Mouse (Mus musculus) mouse embryonic stem cell (cell line): ENCODE data around the gene Rpl38.

ENCODE experiments used
- in situ Hi-C, 2 experiments: fragments of 300-500 bp; cut with MboI; formaldehyde crosslinking; loops; 1 replicate in 1 of 2; 3 replicates in 1 of 2; pipeline ENCODE4 v1.14.3; 2019 to 2020; ENCODE audit warnings: low sequenced_read_pairs in 2 of 2, low pct_unique_long_range_greater_than_20kb in 1 of 2, mixed read lengths in 1 of 2; ENCODE audit not compliant: unreplicated experiment in 1 of 2

The Rpl38 gene

GRCm38 (mm10) chr11:114668301-114668710 lies at the start of gene Rpl38:
Rpl38 (plus strand) TSS chr11:114668524.
- in situ Hi-C loops, result no loop called here

DNA sequence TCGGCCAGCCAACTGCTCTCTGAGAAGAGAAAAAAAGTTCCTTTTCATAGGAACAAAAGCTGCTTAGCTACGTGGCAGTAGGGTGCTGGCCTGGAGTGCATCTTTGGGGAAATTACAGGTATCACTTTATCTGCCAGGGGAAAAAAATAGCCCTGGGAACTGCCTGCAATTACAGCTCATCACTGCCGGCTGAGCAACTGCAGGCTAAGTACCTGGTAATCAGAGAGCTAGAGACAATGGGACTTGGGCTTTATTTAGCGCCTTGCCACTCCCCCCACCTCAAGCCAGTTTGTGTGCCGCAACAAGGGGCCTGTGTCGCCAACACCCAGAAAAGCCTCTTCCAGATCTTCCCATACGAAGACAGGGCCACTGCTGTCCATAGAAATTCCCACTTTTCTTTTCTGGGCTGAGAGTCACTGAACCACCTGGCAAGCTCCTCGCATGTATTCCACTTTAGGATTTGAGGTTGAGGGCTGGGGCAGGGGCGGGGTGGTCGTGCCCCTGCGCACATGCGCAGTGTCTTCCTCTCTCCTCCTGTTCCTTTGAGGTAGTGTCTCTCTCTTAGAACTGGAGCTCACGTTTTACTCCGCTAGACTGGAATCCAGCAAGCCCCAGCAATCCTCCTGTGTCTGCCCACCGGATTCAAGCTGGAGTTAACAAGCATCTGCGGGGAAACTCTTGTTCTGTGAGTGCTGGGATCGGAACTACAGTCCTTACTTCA lies 49.5 kb upstream of the Rpl38 start:
- in situ Hi-C loops, result no loop called here

DNA sequence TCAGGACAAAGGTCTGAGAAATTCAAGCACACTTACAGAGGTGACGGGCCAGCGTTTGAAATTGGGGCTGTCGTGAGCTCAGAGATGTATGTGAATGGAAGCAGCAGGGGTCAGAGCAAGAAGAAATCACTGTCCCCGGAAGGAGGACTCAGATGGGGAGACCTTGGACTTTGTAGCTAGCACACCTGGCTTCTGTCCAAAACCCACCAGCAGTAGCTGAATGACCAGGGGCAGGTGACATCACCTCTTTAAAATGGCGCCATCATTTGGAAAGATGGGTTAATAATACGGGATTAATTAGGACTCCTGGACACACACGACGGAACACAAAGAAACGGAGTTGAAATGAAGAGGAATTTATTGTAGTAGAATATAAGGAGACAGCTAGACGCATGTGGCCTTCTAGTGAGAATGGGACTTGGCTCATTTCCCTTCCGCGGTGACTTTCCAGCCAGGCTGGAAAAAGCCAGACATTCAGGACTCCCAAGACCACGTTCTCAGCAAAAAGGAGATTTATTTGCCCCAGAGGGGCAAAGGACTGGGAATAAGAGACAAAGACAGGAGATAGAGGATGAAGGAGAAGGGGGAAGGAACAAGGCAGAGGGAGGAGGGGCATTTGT lies 42.1 kb upstream of the Rpl38 start:
- in situ Hi-C loops, result loop anchor here in 1 of 2 experiments (25.0 kb wide), 2 partner anchors 389 to 764 kb away; no protein-coding TSS in a partner anchor

GRCm38 (mm10) chr11:114627036-114627435 lies 41.3 kb upstream of the Rpl38 start:
- in situ Hi-C loops, result loop anchor here in 1 of 2 experiments (25.0 kb wide), 2 partner anchors 390 to 765 kb away; no protein-coding TSS in a partner anchor

- in situ Hi-C loops, result loop anchor here in 1 of 2 experiments (25.0 kb wide), 2 partner anchors 391 to 766 kb away; no protein-coding TSS in a partner anchor
These were observed 40.3 kb upstream of the Rpl38 start for GRCm38 (mm10) chr11:114628032-114628431.

- in situ Hi-C loops, result loop anchor here (5.0 to 25.0 kb wide), 5 partner anchors 105 to 768 kb away; no protein-coding TSS in a partner anchor
These were observed 38.3 kb upstream of the Rpl38 start for GRCm38 (mm10) chr11:114630044-114630443.

- in situ Hi-C loops, result loop anchor here (5.0 to 25.0 kb wide), 5 partner anchors 107 to 770 kb away; no protein-coding TSS in a partner anchor
These were observed 36.1 kb upstream of the Rpl38 start for GRCm38 (mm10) chr11:114632266-114632665.

DNA sequence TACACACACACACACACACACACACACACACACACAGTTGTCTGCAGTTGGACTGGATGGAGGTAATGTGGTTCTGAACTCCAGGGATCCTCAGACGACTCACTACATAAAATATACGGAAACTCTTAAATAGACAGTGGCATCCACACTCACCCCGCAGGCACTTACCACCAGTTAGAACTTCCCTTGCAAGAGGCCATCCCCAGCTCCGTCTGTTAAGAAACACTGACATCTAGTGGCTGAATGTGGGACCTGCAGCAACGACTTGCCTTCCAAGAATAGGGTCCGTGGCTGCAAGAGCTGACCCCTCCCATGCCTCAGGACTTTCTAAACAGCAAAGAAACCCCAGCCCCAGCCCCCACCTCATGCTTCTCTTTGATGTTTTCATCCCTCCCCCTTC lies 32.0 kb upstream of the Rpl38 start:
- in situ Hi-C loops, result loop anchor here (10.0 to 25.0 kb wide), 4 partner anchors 111 to 774 kb away; no protein-coding TSS in a partner anchor

DNA sequence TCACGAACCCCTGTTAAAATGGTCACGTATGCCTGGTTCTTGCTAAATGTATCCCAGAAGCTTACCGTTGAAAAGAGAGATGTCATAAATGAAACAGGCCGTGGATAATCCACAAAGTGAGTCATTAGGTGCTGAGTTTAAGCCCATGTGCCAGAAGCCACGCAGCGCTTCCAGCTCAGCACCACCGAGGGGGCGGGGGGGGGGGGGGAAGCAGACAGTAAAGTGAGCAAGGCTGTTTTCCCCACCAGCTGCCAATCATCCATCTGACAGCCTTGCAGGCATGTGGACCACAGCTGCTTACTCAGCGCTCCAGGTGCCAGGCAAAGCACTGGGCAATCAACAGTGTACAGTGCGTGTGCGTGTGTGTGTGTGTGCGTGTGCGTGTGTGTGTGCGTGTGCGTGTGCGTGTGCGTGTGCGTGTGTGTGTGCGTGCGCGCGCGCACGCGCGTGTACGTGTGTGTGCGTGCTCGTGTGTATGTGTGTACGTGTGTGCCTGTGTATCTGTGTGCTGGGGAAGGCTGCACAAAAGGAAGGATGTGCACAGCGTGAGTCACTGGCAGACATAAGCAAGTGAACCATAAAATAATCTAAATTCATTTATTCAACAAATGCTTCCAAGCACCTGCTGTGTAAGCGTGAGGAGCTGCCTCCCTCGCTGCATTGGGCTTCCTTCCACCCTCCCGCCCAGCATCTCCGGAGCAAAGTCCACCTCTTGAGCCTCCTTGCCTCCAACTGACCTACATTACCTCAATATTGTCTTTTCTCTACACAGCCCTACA lies 31.4 kb upstream of the Rpl38 start:
- in situ Hi-C loops, result loop anchor here (10.0 to 25.0 kb wide), 4 partner anchors 112 to 775 kb away; no protein-coding TSS in a partner anchor

DNA sequence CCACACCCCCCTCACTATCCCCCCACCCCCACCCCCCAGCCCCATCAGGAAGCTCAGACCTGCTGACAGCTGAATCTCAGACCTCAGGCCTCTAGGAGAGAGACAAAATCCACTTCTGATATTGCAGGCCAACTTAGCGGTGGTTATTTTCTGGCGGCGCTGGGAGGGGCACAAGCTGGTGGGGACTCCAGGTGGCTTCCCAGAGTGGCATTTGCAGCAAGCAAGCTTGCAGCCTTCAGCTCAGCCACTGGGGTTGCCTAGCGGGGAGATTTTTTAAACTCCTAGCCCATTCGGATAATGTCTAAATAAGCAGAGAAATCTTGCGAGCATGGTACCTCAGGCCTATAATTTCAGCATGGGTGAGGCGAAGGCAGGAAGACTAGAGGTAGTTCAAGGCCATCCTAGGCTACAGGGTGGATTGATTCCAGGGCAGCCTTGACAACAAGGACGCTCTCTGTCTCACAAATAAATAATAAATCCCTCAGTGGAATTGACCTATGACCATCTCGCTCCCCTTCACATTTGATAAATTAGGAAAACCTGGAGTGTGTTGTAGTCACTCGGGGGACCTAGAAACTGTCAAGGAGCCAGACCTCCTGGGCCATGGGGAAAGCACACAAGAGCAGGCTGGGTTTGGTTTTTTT lies 29.6 kb upstream of the Rpl38 start:
- in situ Hi-C loops, result loop anchor here (10.0 to 25.0 kb wide), 4 partner anchors 114 to 776 kb away; no protein-coding TSS in a partner anchor

GRCm38 (mm10) chr11:114639681-114640103 lies 28.6 kb upstream of the Rpl38 start:
- in situ Hi-C loops, result loop anchor here (10.0 to 25.0 kb wide), 4 partner anchors 115 to 777 kb away; no protein-coding TSS in a partner anchor

DNA sequence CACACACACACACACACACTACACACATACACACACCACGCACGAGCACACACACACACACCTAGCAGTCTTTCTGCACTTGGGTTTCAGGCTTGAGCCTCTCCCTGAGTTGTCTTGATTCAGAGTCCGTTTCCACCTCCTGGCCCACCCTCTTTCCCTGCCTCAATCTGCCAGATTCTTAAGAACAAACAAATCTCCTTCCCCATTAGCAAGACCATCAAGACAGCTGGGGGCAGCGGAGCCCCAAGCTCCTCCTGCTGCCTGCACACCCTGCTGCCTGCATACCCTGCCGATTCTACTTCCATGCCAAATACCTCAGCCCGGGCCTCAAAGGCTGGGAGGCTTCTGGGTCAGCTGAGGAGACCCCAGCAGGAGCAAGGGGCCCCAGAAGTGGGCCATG lies 27.7 kb upstream of the Rpl38 start:
- in situ Hi-C loops, result loop anchor here in 1 of 2 experiments (25.0 kb wide), 2 partner anchors 403 to 778 kb away; no protein-coding TSS in a partner anchor

- in situ Hi-C loops, result loop anchor here in 1 of 2 experiments (25.0 kb wide), 2 partner anchors 404 to 779 kb away; no protein-coding TSS in a partner anchor
These were observed 27.2 kb upstream of the Rpl38 start for GRCm38 (mm10) chr11:114641136-114641535.

DNA sequence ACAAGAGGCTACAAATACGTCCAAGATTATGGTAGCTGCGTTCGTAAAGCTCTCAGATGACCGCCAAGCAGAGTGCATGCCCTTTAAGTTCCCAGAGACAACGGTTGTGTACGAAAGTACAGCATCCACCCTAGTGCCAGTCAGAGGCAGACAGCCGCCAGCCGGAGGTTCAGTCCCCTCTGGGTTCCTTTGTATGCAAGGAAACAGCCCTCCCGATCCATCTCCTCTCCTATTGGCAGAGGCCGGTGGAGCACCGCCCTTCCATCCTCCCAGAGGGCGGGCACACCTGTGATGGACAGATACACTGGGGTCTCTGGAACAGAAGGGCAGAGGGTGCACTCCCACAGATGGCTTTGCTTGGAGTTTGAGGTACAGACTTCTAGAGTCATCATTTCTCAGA lies 26.1 kb upstream of the Rpl38 start:
- in situ Hi-C loops, result loop anchor here in 1 of 2 experiments (25.0 kb wide), 2 partner anchors 405 to 780 kb away; no protein-coding TSS in a partner anchor

DNA sequence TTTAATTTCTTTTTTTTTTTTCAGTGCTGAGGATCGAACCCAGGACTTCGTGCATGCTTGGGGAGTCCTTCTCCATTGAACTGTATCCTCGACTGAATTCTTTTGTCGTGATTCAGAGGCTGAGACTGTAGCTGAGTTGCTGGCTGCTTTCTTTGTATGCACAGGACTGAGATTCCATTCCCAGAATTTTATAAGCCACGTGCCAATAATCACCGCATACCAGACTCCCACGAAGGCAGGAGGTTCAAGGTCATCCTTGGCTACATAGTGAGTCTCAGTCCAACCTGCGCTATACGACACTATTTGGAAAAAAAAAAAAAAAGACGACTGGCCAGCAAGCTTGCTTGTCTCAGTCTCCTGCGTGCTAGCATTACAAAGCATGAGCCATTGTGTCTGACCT lies 25.4 kb upstream of the Rpl38 start:
- in situ Hi-C loops, result loop anchor here in 1 of 2 experiments (25.0 kb wide), 2 partner anchors 406 to 781 kb away; no protein-coding TSS in a partner anchor

DNA sequence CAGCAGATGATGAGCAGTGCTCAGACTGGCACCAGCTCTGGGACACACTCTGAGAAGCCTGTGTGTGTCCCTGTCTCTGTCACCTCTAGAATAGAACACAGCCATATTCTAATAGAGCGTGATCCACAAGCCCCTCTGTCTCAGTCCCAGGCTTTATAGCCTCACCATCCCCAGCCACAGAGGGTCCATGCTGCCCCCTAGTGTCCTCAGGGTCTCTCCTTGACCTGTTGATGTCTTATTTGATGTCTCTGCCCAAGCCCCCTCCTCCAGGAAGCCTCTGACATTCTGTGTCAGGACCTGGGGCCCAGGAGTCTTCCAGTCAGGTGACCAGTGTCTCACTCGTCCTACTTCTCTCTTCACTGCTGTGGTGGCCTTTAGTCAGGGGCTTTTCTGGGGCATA lies 24.2 kb upstream of the Rpl38 start:
- in situ Hi-C loops, result loop anchor here in 1 of 2 experiments (25.0 kb wide), 2 partner anchors 407 to 782 kb away; no protein-coding TSS in a partner anchor

- in situ Hi-C loops, result loop anchor here in 1 of 2 experiments (25.0 kb wide), 2 partner anchors 412 to 787 kb away; no protein-coding TSS in a partner anchor
These were observed 18.8 kb upstream of the Rpl38 start for GRCm38 (mm10) chr11:114649510-114649909.

GRCm38 (mm10) chr11:114652531-114652930 lies 15.8 kb upstream of the Rpl38 start:
- in situ Hi-C loops, result no loop called here
